1 mouse cellular context compared by ENCODE assay signal in genomic region chr5:140795176-140795575, GRCm38 (mm10).
A peak's percentile ranks its signal among the peaks of the same experiment; 100 is the strongest.
TF ChIP-seq lines count a peak whose summit lies in the region.

No protein-coding gene starts in this region.

TF ChIP-seq in MEL, 35 proteins besides CTCF, POLR2A, EP300 and RAD21 (continued from another document):
- TF ChIP-seq ZMIZ1 (IDR thresholded peaks at IDR 0.05; ENCODE audit: low read depth, low read length) (no peak), ELF1 (IDR thresholded peaks at IDR 0.05; ENCODE audit: low read depth, low read length) (0 out of 2 replicates have a peak, but pooled peaks have one; percentile 58), GATA1 (IDR thresholded peaks at IDR 0.05; ENCODE audit: low read depth, low read length) (peak; percentile 76; the same call in 1 of the 2 replicates), NELFE (IDR thresholded peaks at IDR 0.05; ENCODE audit: low read depth, low read length) (peak; percentile 46), POLR2AphosphoS2 (IDR thresholded peaks at IDR 0.05; ENCODE audit: low read length) (peak; percentile 54; the same call in 1 of the 2 replicates), TAL1 (IDR thresholded peaks at IDR 0.05; ENCODE audit: low read length) (peak; percentile 61), JUND (IDR thresholded peaks at IDR 0.05; ENCODE audit: low read depth, low read length) (no peak), ZNF384 (IDR thresholded peaks at IDR 0.05; ENCODE audit: low read depth, low read length) (no peak), E2F4 (IDR thresholded peaks at IDR 0.05; ENCODE audit: borderline replicate concordance, low read depth, low read length) (no peak), CHD2 (IDR thresholded peaks at IDR 0.05; ENCODE audit: low read length) (peak; percentile 31; the same call in 1 of the 2 replicates), HCFC1 (IDR thresholded peaks at IDR 0.05; ENCODE audit: low read depth, low read length) (peak; percentile 36; the same call in 1 of the 2 replicates), GABPA (IDR thresholded peaks at IDR 0.05; ENCODE audit: low read depth, low read length) (no peak), SMC3 (IDR thresholded peaks at IDR 0.05; ENCODE audit: low read depth, low read length) (no peak), ZC3H11A (IDR thresholded peaks at IDR 0.05; ENCODE audit: low read depth, low read length) (no peak), SIN3A (IDR thresholded peaks at IDR 0.05; ENCODE audit: low read length) (peak; percentile 88), MEF2A (IDR thresholded peaks at IDR 0.05; ENCODE audit: extremely low read depth, insufficient replicate concordance, low read depth, low read length, poor library complexity, severe bottlenecking) (no peak), ZKSCAN1 (IDR thresholded peaks at IDR 0.05; ENCODE audit: low read depth, low read length) (no peak)
